Mouse (Mus musculus) heart, embryonic 13.5 days (tissue): ENCODE data around the gene Cks1b. TPM values are rescaled to one million over a fixed set of nuclear protein-coding genes. Genes with fewer than 3 reads are reported as not detected.

Experiments used
- ATAC-seq: fragments of 200-750 bp; cut with Nextera tagmentation; 2 replicates; pipeline ENCODE4 v1.8.0; 2017; ENCODE audit warnings: moderate TSS enrichment; ENCODE audit not compliant: insufficient number of reproducible peaks, low FRiP score, low TSS enrichment; ENCODE audit errors: extremely low read depth
- H3K27ac ChIP-seq: fragments of 300-500 bp; sonication (generic); replicated peaks from 2 replicates; pipeline ENCODE4 v1.5.1; 2015; ENCODE audit warnings: moderate library complexity, mild to moderate bottlenecking, inconsistent platforms
- H3K27me3 ChIP-seq: fragments of 300-500 bp; sonication (generic); replicated peaks from 2 replicates; pipeline ENCODE4 v1.6.1; 2015; ENCODE audit warnings: mild to moderate bottlenecking, inconsistent platforms
- H3K36me3 ChIP-seq: fragments of 300-500 bp; sonication (generic); 2 replicates; pipeline ENCODE4 v1.6.1; 2015; ENCODE audit warnings: mild to moderate bottlenecking, inconsistent platforms
- H3K4me1 ChIP-seq: fragments of 300-500 bp; sonication (generic); 2 replicates; pipeline ENCODE4 v1.6.1; 2015; ENCODE audit warnings: inconsistent platforms
- H3K4me2 ChIP-seq: fragments of 300-500 bp; sonication (generic); 2 replicates; pipeline ENCODE4 v1.6.1; 2015; ENCODE audit warnings: inconsistent platforms, mild to moderate bottlenecking, moderate library complexity
- H3K4me3 ChIP-seq: fragments of 300-500 bp; sonication (generic); 2 replicates; pipeline ENCODE4 v1.5.1; 2015; ENCODE audit warnings: moderate library complexity, mild to moderate bottlenecking, inconsistent platforms
- H3K9ac ChIP-seq: fragments of 300-500 bp; sonication (generic); 2 replicates; pipeline ENCODE4 v1.6.1; 2015; ENCODE audit warnings: inconsistent platforms, mild to moderate bottlenecking, moderate library complexity
- H3K9me3 ChIP-seq: fragments of 300-500 bp; sonication (generic); 2 replicates; pipeline ENCODE4 v1.6.1; 2016; ENCODE audit warnings: inconsistent platforms
- WGBS: fragments of 180-500 bp; shearing (Covaris S2); methylation state at CpG from one replicate; pipeline ENCODE4 v1.1.7; 2015; ENCODE audit warnings: mixed read lengths; 5-methylcytosine and 5-hydroxymethylcytosine counted together
- polyA plus RNA-seq: library from polyadenylated mRNA; unstranded; fragments of >200 nt; fragmentation: Nextera tagmentation; extraction: Ambion mirVana; gene quantifications from 2 replicates; pipeline ENCODE4 v1.2.1, GENCODE M21; 2015

Gene Cks1b
- polyA plus RNA-seq, 1 experiment from 2014 or later = 339 TPM

- H3K4me3 ChIP-seq = peak overlapping the region; percentile 66
- H3K4me2 ChIP-seq = peak overlapping the region; percentile 87
- peak overlapping the region; percentile 86 for H3K9ac ChIP-seq
- H3K27me3 ChIP-seq = no peaks in the 10 kb centered on the region
- peak overlapping the region; percentile 54 for H3K27ac ChIP-seq
- H3K4me1 ChIP-seq = peaks cover 20% of the 10 kb centered on the region
- 2% methylated on average over 29 of the region's 29 CpGs for WGBS
- H3K36me3 ChIP-seq = peaks cover 26% of the 10 kb centered on the region
- no peaks in the 10 kb centered on the region for H3K9me3 ChIP-seq
- ATAC-seq = peak; percentile 76
Observed at GRCm38 (mm10) chr3:89378394-89379067, 39.7 kb downstream of the Cks1b start.

- H3K4me2 ChIP-seq = peak overlapping the region; percentile 87
- no peak for ATAC-seq
- no peaks in the 10 kb centered on the region for H3K9me3 ChIP-seq
- peak overlapping the region; percentile 66; the same call in 1 of the 2 replicates for H3K4me3 ChIP-seq
- no peak overlapping the region for H3K27ac ChIP-seq
- H3K9ac ChIP-seq = peak overlapping the region; percentile 86
- 68% methylated on average over 4 of the region's 4 CpGs for WGBS
- peaks cover 20% of the 10 kb centered on the region for H3K4me1 ChIP-seq
- peaks cover 26% of the 10 kb centered on the region for H3K36me3 ChIP-seq
- H3K27me3 ChIP-seq = no peaks in the 10 kb centered on the region
Observed at GRCm38 (mm10) chr3:89377831-89378230, 40.4 kb downstream of the Cks1b start.

- H3K9ac ChIP-seq = no peak overlapping the region
- H3K27me3 ChIP-seq = no peaks in the 10 kb centered on the region
- WGBS = 39% methylated on average over 5 of the region's 5 CpGs
- H3K27ac ChIP-seq = no peak overlapping the region
- no peak overlapping the region for H3K4me2 ChIP-seq
- H3K4me1 ChIP-seq = peaks cover 16% of the 10 kb centered on the region
- no peak overlapping the region for H3K4me3 ChIP-seq
- no peaks in the 10 kb centered on the region for H3K36me3 ChIP-seq
- ATAC-seq = no peak
- no peaks in the 10 kb centered on the region for H3K9me3 ChIP-seq
Observed at GRCm38 (mm10) chr3:89373581-89374231, 44.5 kb downstream of the Cks1b start.

- Histone ChIP-seq H3K27me3 (peaks cover 15% of the 10 kb centered on the region), H3K9ac (no peak overlapping the region), H3K4me3 (no peak overlapping the region), H3K4me1 (peaks cover 6% of the 10 kb centered on the region; the same call in 1 of the 2 replicates), H3K27ac (no peak overlapping the region), H3K4me2 (no peak overlapping the region), H3K9me3 (no peaks in the 10 kb centered on the region), H3K36me3 (no peaks in the 10 kb centered on the region)
- no peak for ATAC-seq
- 43% methylated on average over 11 of the region's 11 CpGs for WGBS
Observed at GRCm38 (mm10) chr3:89367338-89367737, 50.8 kb downstream of the Cks1b start.

GRCm38 (mm10) chr3:89365486-89366414, 52.4 kb downstream of the Cks1b start:
- Histone ChIP-seq H3K27me3 (peaks cover 15% of the 10 kb centered on the region), H3K4me2 (no peak overlapping the region), H3K9me3 (no peaks in the 10 kb centered on the region), H3K4me1 (peaks cover 6% of the 10 kb centered on the region; the same call in 1 of the 2 replicates), H3K4me3 (no peak overlapping the region), H3K36me3 (no peaks in the 10 kb centered on the region), H3K9ac (no peak overlapping the region), H3K27ac (no peak overlapping the region)
- no peak for ATAC-seq
- 69% methylated on average over 20 of the region's 20 CpGs for WGBS

Other genes with a start within 250 kb of the Cks1b start
- gene Scamp3, start 240.9 kb downstream of the Cks1b start, polyA plus RNA-seq = 83.4 and 88.1 TPM in 2 replicates
- 12.8 and 13.5 TPM in 2 replicates for gene Fam189b, start 235.2 kb downstream of the Cks1b start, polyA plus RNA-seq
- 32.7 and 34.8 TPM in 2 replicates for gene Gba, start 215.5 kb downstream of the Cks1b start, polyA plus RNA-seq
- 15.6 and 16.2 TPM in 2 replicates for gene Thbs3, start 203.2 kb downstream of the Cks1b start, polyA plus RNA-seq
- 125 and 126 TPM in 2 replicates for gene Mtx1, start 191.3 kb downstream of the Cks1b start, polyA plus RNA-seq
- gene Muc1, start 189.3 kb downstream of the Cks1b start, polyA plus RNA-seq = 0.59 and 1.1 TPM in 2 replicates
- gene Krtcap2, start 172.4 kb downstream of the Cks1b start, polyA plus RNA-seq = 216 and 229 TPM in 2 replicates
- gene Trim46, start 172.1 kb downstream of the Cks1b start, polyA plus RNA-seq = 0.70 and 0.76 TPM in 2 replicates
- gene Dpm3, start 159.0 kb downstream of the Cks1b start, polyA plus RNA-seq = 77.5 and 85.1 TPM in 2 replicates
- 40.6 and 40.7 TPM in 2 replicates for gene Slc50a1, start 147.8 kb downstream of the Cks1b start, polyA plus RNA-seq
- 33.3 and 38.4 TPM in 2 replicates for gene Efna1, start 137.2 kb downstream of the Cks1b start, polyA plus RNA-seq
- 1.8 and 1.9 TPM in 2 replicates for gene Efna3, start 95.4 kb downstream of the Cks1b start, polyA plus RNA-seq
- 9.9 and 10.2 TPM in 2 replicates for gene Efna4, start 80.4 kb downstream of the Cks1b start, polyA plus RNA-seq
- 58.3 and 58.9 TPM in 2 replicates for gene Adam15, start 68.4 kb downstream of the Cks1b start, polyA plus RNA-seq
- 0.08 TPM in 1 of 2 replicates, not detected in the other for gene Dcst2, start 56.4 kb downstream of the Cks1b start, polyA plus RNA-seq
- gene Dcst1, start 53.1 kb downstream of the Cks1b start, polyA plus RNA-seq = 0.09 and 0.10 TPM in 2 replicates
- 1.9 and 2.1 TPM in 2 replicates for gene Zbtb7b, start 23.6 kb downstream of the Cks1b start, polyA plus RNA-seq
- 0.75 TPM in 1 of 2 replicates, not detected in the other for gene Lenep, start 15.6 kb downstream of the Cks1b start, polyA plus RNA-seq
- 30.3 and 32.0 TPM in 2 replicates for gene Flad1, start 6.5 kb downstream of the Cks1b start, polyA plus RNA-seq
- gene Shc1, start 60 bp upstream of the Cks1b start, polyA plus RNA-seq = 63.4 and 66.1 TPM in 2 replicates
- gene Pygo2, start 11.8 kb upstream of the Cks1b start, polyA plus RNA-seq = 24.3 and 24.8 TPM in 2 replicates
- 61.3 and 64.1 TPM in 2 replicates for gene Pbxip1, start 18.3 kb upstream of the Cks1b start, polyA plus RNA-seq
- 47.6 and 58.3 TPM in 2 replicates for gene Pmvk, start 36.2 kb upstream of the Cks1b start, polyA plus RNA-seq
- 2.2 and 2.3 TPM in 2 replicates for gene Kcnn3, start 101.8 kb upstream of the Cks1b start, polyA plus RNA-seq